Mouse (Mus musculus) midbrain, embryonic 10.5 days (tissue): ENCODE measurements around the gene Arhgap17. TPM values are rescaled to one million over a fixed set of nuclear protein-coding genes. Genes with fewer than 3 reads are reported as not detected.

ENCODE experiments used
- DNase-seq: peaks from one replicate; pipeline ENCODE4 v3.0.0-alpha.2; 2017; ENCODE audit warnings: low spot score
- H3K27ac ChIP-seq: fragments of 300-500 bp; sonication (generic); replicated peaks from 2 replicates; pipeline ENCODE4 v1.5.1; 2016; ENCODE audit warnings: mild to moderate bottlenecking
- H3K27me3 ChIP-seq: fragments of 300-500 bp; sonication (generic); 2 replicates; pipeline ENCODE4 v1.6.1; 2016; ENCODE audit warnings: low read depth, mild to moderate bottlenecking; ENCODE audit not compliant: poor library complexity, severe bottlenecking
- H3K36me3 ChIP-seq: fragments of 300-500 bp; sonication (generic); 2 replicates; pipeline ENCODE4 v1.6.1; 2016; ENCODE audit warnings: mild to moderate bottlenecking, moderate library complexity
- H3K4me1 ChIP-seq: fragments of 300-500 bp; sonication (generic); 2 replicates; pipeline ENCODE4 v1.6.1; 2016
- H3K4me3 ChIP-seq: fragments of 300-500 bp; sonication (generic); 2 replicates; pipeline ENCODE4 v1.5.1; 2016; ENCODE audit warnings: mild to moderate bottlenecking, moderate library complexity
- H3K9me3 ChIP-seq: fragments of 300-500 bp; sonication (generic); replicated peaks from 2 replicates; pipeline ENCODE4 v1.6.1; 2016; ENCODE audit warnings: mild to moderate bottlenecking
- WGBS: fragments of 180-500 bp; shearing (Covaris S2); methylation state at CpG from one replicate; pipeline ENCODE4 v1.1.7; 2016; 5-methylcytosine and 5-hydroxymethylcytosine counted together
- polyA plus RNA-seq: library from polyadenylated mRNA; unstranded; fragments of >200 nt; fragmentation: Nextera tagmentation; extraction: Ambion mirVana; gene quantifications from 2 replicates; pipeline ENCODE4 v1.2.1, GENCODE M21; 2016

The Arhgap17 gene
- polyA plus RNA-seq, 1 experiment from 2014 or later: 25.9 TPM

- peaks cover 3% of the 10 kb centered on the region for H3K36me3 ChIP-seq
- no peak overlapping the region for H3K4me3 ChIP-seq
- no peaks in the 10 kb centered on the region for H3K27me3 ChIP-seq
- no peak overlapping the region for H3K27ac ChIP-seq
- peaks cover 14% of the 10 kb centered on the region for H3K4me1 ChIP-seq
- no peaks in the 10 kb centered on the region for H3K9me3 ChIP-seq
- no peak for DNase-seq
- WGBS: 80% methylated on average over 2 of the region's 2 CpGs
These were observed 19.5 kb downstream of the Arhgap17 start for GRCm38 (mm10) chr7:123350243-123350642.

- WGBS: 80% methylated on average over 11 of the region's 11 CpGs
- peaks cover 3% of the 10 kb centered on the region for H3K36me3 ChIP-seq
- H3K27me3 ChIP-seq: no peaks in the 10 kb centered on the region
- no peak overlapping the region for H3K27ac ChIP-seq
- no peak for DNase-seq
- peaks cover 14% of the 10 kb centered on the region for H3K4me1 ChIP-seq
- H3K9me3 ChIP-seq: no peaks in the 10 kb centered on the region
- H3K4me3 ChIP-seq: no peak overlapping the region
These were observed 19.9 kb downstream of the Arhgap17 start for GRCm38 (mm10) chr7:123349813-123350212.

- no peak overlapping the region for H3K27ac ChIP-seq
- no peaks in the 10 kb centered on the region for H3K9me3 ChIP-seq
- H3K4me3 ChIP-seq: no peak overlapping the region
- 93% methylated on average over 7 of the region's 7 CpGs for WGBS
- H3K36me3 ChIP-seq: peaks cover 3% of the 10 kb centered on the region
- no peak for DNase-seq
- peaks cover 38% of the 10 kb centered on the region for H3K4me1 ChIP-seq
- H3K27me3 ChIP-seq: no peaks in the 10 kb centered on the region
These were observed 23.0 kb downstream of the Arhgap17 start for GRCm38 (mm10) chr7:123346631-123347290.

GRCm38 (mm10) chr7:123345041-123345544 lies 24.6 kb downstream of the Arhgap17 start:
- 87% methylated on average over 3 of the region's 3 CpGs for WGBS
- H3K4me3 ChIP-seq: no peak overlapping the region
- H3K9me3 ChIP-seq: no peaks in the 10 kb centered on the region
- peaks cover under 1% of the 10 kb centered on the region; the same call in 1 of the 2 replicates for H3K36me3 ChIP-seq
- no peaks in the 10 kb centered on the region for H3K27me3 ChIP-seq
- no peak for DNase-seq
- H3K27ac ChIP-seq: no peak overlapping the region
- peaks cover 50% of the 10 kb centered on the region for H3K4me1 ChIP-seq

- Histone ChIP-seq H3K27ac (no peak overlapping the region), H3K4me1 (peaks cover 44% of the 10 kb centered on the region), H3K27me3 (no peaks in the 10 kb centered on the region), H3K9me3 (no peaks in the 10 kb centered on the region), H3K36me3 (peaks cover 3% of the 10 kb centered on the region; the same call in 1 of the 2 replicates), H3K4me3 (no peak overlapping the region)
- 93% methylated on average over 5 of the region's 5 CpGs for WGBS
- no peak for DNase-seq
These were observed 25.5 kb downstream of the Arhgap17 start for GRCm38 (mm10) chr7:123344079-123344780.

GRCm38 (mm10) chr7:123341896-123342295 lies 27.8 kb downstream of the Arhgap17 start:
- Histone ChIP-seq H3K36me3 (0 out of 2 replicates have a peak, but pooled peaks cover 3% of the 10 kb centered on the region), H3K9me3 (no peaks in the 10 kb centered on the region), H3K27ac (peak overlapping the region; percentile 74), H3K27me3 (no peaks in the 10 kb centered on the region), H3K4me3 (no peak overlapping the region), H3K4me1 (peaks cover 54% of the 10 kb centered on the region)
- WGBS: 54% methylated on average over 5 of the region's 5 CpGs
- DNase-seq: no peak

- Histone ChIP-seq H3K9me3 (no peaks in the 10 kb centered on the region), H3K4me1 (peaks cover 50% of the 10 kb centered on the region), H3K4me3 (no peak overlapping the region), H3K27me3 (no peaks in the 10 kb centered on the region), H3K27ac (no peak overlapping the region), H3K36me3 (0 out of 2 replicates have a peak, but pooled peaks cover 3% of the 10 kb centered on the region)
- no peak for DNase-seq
- WGBS: 54% methylated on average over 8 of the region's 8 CpGs
These were observed 31.4 kb downstream of the Arhgap17 start for GRCm38 (mm10) chr7:123338351-123338750.

- DNase-seq: no peak
- Histone ChIP-seq H3K36me3 (0 out of 2 replicates have a peak, but pooled peaks cover 3% of the 10 kb centered on the region), H3K4me1 (peaks cover 30% of the 10 kb centered on the region), H3K27me3 (no peaks in the 10 kb centered on the region), H3K4me3 (no peak overlapping the region), H3K27ac (no peak overlapping the region), H3K9me3 (no peaks in the 10 kb centered on the region)
- WGBS: 78% methylated on average over 1 of the region's 1 CpGs
These were observed 33.4 kb downstream of the Arhgap17 start for GRCm38 (mm10) chr7:123336322-123336721.

GRCm38 (mm10) chr7:123330506-123330905 lies 39.2 kb downstream of the Arhgap17 start:
- no peaks in the 10 kb centered on the region for H3K9me3 ChIP-seq
- H3K36me3 ChIP-seq: peaks cover 28% of the 10 kb centered on the region
- no peak overlapping the region for H3K27ac ChIP-seq
- no peak overlapping the region for H3K4me3 ChIP-seq
- H3K4me1 ChIP-seq: 0 out of 2 replicates have a peak, but pooled peaks cover 3% of the 10 kb centered on the region
- H3K27me3 ChIP-seq: no peaks in the 10 kb centered on the region
- 89% methylated on average over 9 of the region's 9 CpGs for WGBS
- DNase-seq: no peak

GRCm38 (mm10) chr7:123327909-123328308 lies 41.8 kb downstream of the Arhgap17 start:
- no peak overlapping the region for H3K27ac ChIP-seq
- H3K36me3 ChIP-seq: peaks cover 53% of the 10 kb centered on the region
- no peaks in the 10 kb centered on the region for H3K27me3 ChIP-seq
- no peak for DNase-seq
- H3K9me3 ChIP-seq: no peaks in the 10 kb centered on the region
- WGBS: 87% methylated on average over 4 of the region's 4 CpGs
- no peak overlapping the region for H3K4me3 ChIP-seq
- 0 out of 2 replicates have a peak, but pooled peaks cover 3% of the 10 kb centered on the region for H3K4me1 ChIP-seq

GRCm38 (mm10) chr7:123326901-123327300 lies 42.8 kb downstream of the Arhgap17 start:
- Histone ChIP-seq H3K9me3 (no peaks in the 10 kb centered on the region), H3K36me3 (peaks cover 63% of the 10 kb centered on the region), H3K4me3 (no peak overlapping the region), H3K4me1 (0 out of 2 replicates have a peak, but pooled peaks cover 3% of the 10 kb centered on the region), H3K27ac (no peak overlapping the region), H3K27me3 (no peaks in the 10 kb centered on the region)
- no peak for DNase-seq
- WGBS: 87% methylated on average over 4 of the region's 4 CpGs

- H3K36me3 ChIP-seq: peaks cover 72% of the 10 kb centered on the region
- H3K4me1 ChIP-seq: 0 out of 2 replicates have a peak, but pooled peaks cover 3% of the 10 kb centered on the region
- WGBS: 85% methylated on average over 5 of the region's 5 CpGs
- H3K27ac ChIP-seq: 0 out of 2 replicates have a peak overlapping the region, but pooled peaks have one; percentile 13
- no peaks in the 10 kb centered on the region for H3K9me3 ChIP-seq
- H3K27me3 ChIP-seq: no peaks in the 10 kb centered on the region
- H3K4me3 ChIP-seq: no peak overlapping the region
- DNase-seq: no peak
These were observed 43.7 kb downstream of the Arhgap17 start for GRCm38 (mm10) chr7:123326062-123326461.

- H3K9me3 ChIP-seq: no peaks in the 10 kb centered on the region
- WGBS: 93% methylated on average over 1 of the region's 1 CpGs
- no peak for DNase-seq
- peaks cover 89% of the 10 kb centered on the region for H3K36me3 ChIP-seq
- no peak overlapping the region for H3K27ac ChIP-seq
- no peaks in the 10 kb centered on the region for H3K27me3 ChIP-seq
- no peak overlapping the region for H3K4me3 ChIP-seq
- 0 out of 2 replicates have a peak, but pooled peaks cover 3% of the 10 kb centered on the region for H3K4me1 ChIP-seq
These were observed 45.6 kb downstream of the Arhgap17 start for GRCm38 (mm10) chr7:123324105-123324504.
